Mouse (Mus musculus) megakaryocyte progenitor cell, adult 5-6 weeks (primary cell): ENCODE data around the gene 1700016C15Rik. TPM values are rescaled to one million over a fixed set of nuclear protein-coding genes. Genes with fewer than 3 reads are reported as not detected.

ENCODE experiments used
- ATAC-seq: replicated peaks from 2 replicates; pipeline ENCODE4 v1.8.0; 2016; ENCODE audit warnings: mild to moderate bottlenecking, moderate TSS enrichment, inconsistent platforms; ENCODE audit not compliant: poor library complexity
- total RNA-seq, 2 experiments: library from RNA; stranded (forward) in 1 of 2; stranded (reverse) in 1 of 2; fragments of 157-497, 149-512 nt in 1 of 2; fragments of 200-1000 nt in 1 of 2; gene quantifications; 2 replicates each; pipeline versions ENCODE4 v1.2.3 to v1.2.4; 2015 to 2017

Gene 1700016C15Rik
- not detected in 2 replicates for total RNA-seq (2015)
- total RNA-seq (2017), result not detected in 2 replicates

DNA sequence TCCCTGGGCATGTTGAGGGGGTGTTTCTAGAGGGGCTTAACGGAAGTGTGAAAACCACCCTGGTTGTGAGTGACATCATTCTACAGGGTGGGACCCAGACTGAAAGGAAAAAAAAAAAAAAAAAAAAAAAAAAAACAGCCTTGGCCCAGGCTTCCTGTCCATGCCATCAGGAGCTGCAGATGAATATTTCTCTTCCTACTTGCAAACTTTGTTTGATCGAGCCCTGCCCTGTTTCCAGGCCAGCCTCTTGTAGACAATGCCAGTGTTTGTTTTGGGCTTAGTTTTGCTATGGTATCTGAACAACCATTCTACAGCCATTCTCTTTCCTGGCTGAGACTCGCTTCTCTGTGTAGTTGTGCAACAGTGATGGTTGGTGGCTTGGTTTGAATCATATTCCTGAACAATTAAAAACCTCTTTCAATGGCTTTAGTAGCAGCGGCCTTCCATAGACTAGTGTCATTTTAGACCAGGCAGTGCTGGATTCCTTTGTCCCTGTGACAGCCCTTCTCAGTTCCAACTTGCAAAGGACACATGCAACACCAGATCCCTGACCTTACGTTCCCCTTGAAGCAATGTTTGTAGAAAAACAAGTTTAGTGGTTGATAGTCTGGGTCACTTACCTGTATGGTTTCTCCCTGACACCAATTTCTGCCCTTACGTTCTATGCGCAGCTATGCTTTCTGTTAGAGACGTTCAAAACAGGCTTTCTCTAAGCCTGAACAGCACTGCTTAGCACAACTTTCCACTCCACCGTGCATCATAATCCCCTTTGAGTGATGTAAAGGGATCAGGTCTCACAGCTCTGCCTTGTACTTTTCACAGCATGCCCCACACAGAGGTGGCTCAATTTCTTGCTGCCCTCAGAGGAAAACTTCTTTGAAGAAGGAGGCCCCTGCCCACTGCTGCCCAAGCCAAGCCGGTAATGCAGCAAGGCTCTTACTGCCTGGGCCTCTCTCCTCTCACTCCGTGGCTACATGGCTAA, at the start of gene 1700016C15Rik:
Gene 1700016C15Rik, plus strand, starts transcription at position 772 of the 982 bp plus-strand sequence.
- no peak for ATAC-seq

DNA sequence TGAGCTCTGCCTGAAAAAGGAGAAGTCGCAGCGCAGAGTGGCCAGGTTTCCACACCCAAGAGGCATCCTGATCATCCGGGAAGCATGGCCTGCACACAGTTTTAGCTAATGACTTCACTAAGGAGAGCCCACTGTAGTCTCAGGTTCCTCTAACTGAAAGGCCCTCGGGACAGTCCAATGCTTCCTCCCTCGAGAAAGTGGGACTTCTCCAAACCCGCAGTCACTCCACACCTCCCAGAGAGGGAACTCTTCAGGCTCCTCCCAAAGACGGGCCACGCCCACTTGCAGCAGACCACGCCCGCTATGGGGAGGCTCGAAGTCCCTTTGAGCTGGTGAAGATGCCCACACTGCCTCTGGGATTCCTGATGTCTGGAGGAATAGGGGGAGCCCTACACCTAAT, 48.4 kb upstream of the 1700016C15Rik start:
- ATAC-seq, result peak; percentile 90

DNA sequence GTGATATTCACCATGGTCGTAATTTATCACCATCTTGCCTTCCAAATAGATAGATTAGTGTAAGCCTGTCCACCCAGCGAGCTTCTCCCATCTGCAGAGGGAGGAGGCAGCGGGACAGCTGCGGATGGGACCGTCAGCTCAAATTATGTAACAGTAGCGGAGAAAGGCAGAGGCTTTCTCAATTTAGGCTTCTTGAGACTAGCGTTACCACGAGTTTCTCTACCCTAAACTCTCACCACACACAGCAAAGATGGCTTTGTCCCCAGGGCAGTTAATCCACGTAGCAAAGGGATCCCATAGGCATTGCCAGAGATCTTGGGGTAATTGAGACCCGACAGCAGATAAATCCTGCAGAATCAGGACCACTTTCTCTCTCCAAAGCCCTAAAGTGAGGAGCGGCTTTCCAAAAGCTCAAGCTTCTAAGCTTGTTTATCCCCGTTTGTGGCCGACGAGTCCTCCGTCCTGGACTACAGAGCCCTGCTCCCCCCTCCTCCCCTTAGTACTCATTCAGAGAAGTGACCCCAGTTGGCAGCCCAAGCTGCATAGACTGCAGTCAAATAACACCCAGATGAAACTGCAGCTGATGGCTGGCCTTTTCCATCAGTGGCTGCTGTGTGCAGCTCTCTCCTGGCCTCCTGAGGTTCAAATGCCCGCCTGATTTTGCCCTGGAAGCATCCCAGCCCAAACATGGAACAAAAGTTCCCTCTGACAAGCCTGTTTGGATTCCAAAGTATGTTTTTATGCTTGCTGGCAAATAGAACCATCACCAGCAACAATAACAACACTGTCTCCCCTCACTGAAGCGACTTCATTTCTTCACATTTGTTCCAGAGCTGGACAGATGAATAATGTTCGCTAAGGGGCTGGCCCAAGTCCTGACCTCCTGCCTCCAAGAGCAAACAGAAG, 45.4 kb upstream of the 1700016C15Rik start:
- ATAC-seq, result no peak

DNA sequence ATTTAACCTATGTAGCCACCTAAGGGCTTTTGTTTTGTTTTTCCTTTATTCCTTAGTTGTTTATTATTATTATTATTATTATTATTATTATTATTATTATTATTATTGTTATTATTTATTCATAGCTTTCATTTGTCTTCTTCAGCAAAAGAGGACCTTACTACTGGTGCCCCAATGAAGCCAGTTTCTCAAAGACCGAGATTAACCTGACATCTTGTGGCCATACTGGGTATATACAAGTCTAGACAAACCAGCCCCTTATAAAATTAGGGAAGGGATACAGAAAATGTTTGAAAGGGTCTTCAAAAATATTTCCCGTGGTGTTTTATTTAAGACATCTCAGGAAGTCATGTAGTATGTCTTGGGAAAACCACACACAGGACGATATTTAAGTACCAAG, 44.7 kb upstream of the 1700016C15Rik start:
- peak; percentile 55 for ATAC-seq

DNA sequence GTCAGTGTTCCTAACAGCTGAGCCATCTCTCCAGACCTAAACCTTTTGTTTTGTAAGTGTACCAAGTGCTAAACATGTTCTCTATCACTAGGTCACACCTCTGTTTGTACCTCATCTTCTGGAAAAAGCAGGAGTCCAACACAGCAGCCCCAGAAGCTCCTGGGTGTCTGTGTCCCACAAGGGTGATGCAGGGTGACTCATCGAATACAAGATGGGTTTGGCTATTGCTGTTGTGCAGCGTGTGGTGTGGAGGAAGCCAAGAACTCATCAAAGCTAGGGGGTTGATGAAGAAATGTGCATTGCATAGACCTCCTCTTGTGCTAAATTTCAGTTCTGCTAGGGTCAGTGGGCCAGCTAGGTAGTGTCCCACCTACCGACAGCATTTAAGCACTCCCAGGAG, 43.5 kb upstream of the 1700016C15Rik start:
- ATAC-seq, result no peak

DNA sequence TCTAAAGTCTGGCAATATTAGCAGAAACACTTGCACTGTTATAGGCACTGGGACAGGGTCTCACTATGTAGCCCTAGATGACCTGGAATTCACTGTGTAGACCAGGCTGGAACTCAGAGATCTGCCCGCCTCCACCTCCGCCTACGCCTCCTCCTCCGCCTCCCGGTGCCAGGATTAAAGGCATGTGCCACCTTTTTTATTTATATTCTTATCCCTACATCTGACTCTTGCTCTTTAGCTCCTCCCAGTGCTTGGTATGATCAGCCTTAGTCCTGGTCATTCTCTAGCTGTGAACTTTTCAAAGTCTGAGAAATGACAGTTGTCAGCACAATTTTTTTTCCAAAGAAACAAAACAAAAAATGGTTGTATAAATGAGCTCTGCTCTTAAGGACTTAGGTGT, 42.6 kb upstream of the 1700016C15Rik start:
- ATAC-seq, result no peak

DNA sequence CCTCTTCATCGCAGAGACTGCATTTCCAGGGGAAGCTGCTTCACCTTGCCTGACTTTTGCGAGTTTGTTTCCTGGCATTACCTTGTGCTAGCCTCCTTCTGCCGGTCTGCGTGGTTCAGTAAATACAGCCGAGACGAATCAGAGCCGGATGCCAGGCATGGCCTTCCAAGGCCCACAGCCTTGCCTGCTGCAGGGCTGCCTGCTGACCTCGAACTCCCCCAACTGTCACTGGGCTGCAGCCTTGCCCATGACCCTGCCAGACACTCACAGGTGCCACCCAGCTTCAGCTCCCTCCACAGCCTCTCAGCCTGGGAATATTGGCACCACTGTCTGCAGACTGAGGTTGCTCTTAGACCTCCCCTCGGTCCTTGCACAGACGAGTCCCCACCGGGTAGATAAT, 37.1 kb upstream of the 1700016C15Rik start:
- no peak for ATAC-seq

DNA sequence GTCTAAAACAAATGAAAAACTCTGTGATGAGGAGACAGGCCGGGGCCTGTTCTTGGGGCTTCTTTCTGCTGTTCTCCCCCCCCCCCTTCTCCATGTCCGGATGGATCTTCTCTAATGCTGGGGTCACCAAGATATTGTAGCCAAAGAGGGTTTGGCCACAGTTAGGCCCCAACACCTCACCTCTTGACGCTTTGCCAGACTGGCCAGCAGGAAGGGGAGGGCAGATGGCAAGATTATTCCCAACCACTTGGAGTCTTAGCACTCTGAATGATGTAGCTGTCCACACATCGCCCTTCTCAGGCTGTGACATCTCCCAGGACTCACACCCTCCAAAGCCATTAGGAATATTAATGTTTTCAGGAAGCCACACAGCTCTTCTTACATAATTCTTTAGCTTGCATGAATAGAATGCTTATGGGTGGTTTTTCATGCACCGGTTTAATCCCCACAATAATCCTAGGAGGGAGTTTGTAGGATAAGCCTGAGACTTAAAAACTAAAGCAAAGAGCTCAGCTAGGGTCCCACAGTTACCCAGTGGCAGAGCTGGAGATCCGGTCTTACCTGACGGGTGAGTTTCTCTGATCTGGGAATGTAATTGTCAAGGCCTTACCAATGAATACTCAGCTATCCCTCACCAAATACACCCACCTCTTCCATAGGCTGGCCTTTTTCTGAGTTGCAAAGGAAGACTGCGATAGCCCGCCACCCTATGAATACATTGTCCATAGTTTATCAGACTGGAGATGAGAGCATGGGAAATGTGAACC, 35.9 kb upstream of the 1700016C15Rik start:
- no peak for ATAC-seq

DNA sequence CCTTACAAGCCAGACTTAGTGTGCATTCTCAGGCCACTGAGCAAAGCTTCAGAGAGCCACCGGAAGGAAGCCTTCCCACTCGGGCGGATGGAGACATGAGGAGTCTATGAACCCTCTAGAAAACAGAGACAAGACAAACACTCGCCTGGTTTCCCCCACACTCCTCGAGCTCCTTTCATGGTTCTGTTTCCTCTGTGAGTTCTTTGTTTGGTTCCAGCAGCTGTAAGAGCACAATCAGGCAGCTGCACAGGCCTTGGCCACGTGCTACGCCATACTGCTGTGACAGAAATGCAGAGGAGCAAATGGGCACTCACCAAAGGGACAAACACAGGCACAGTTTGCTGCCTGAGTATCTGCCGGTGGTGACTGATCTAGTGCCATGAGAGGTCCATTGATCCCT, 29.1 kb upstream of the 1700016C15Rik start:
- no peak for ATAC-seq

DNA sequence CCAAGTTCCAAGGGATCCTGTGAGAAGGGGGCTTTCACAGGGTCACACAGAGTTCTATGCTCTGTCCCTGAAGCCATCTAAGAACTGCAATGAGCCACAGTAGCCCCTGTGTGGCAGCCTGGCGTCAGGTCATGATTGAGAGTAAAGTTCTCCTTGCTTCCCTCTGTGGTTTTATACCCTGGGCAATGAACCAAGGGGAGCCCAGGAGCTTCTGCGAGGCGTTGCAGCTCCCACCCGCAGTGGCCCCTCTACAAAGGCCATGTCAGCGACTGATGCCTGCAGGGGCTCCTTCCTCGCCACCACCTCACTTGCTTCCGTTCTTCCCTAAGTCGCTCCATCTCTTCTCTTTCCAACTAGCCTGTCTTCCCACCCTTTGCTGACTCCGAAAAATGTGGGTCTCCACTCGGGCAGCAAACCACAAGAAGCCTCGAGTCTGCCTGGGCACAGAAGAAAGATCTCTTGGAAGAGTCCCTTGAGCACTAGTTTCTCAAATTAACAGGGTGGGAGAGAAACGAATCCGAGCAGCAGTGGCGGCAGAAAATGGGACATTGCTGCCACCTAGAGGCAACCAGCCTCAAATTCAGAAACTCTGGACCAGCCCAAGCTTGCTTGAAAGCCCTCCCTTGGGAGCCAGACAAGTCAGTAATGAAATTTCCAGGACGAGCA, 27.0 kb upstream of the 1700016C15Rik start:
- peak; percentile 72 for ATAC-seq

DNA sequence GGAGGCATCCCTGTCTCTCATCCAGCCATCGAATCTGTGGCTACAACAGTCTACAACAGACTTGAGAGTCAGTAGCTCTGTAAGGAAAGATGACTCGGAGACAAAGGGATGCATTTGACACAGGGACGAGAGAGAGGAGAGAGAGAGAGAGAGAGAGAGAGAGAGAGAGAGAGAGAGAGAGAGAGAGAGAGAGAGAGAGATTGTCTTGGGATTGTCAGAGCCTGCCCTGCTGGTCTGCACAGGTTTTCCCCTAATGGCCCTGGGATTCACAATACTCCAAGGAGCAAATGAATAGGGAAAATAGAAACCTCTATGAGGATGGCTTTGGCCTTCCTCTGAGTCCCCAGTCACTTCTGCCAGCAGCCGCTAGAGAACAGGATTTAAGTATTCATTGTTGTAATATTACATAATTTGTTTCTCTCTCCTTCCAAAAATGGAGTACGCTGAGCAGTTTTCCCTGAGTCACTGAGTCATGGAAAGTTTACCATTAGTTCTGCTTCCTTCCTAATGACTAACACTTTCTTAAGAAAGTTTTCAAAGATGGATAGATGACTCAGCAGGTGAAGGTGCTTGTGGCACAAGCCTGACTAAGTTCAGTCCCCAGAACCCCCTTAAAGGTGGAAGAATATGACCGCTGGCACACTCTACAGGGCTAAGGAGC, 26.3 kb upstream of the 1700016C15Rik start:
- ATAC-seq, result peak; percentile 9; the same call in 1 of the 2 replicates

DNA sequence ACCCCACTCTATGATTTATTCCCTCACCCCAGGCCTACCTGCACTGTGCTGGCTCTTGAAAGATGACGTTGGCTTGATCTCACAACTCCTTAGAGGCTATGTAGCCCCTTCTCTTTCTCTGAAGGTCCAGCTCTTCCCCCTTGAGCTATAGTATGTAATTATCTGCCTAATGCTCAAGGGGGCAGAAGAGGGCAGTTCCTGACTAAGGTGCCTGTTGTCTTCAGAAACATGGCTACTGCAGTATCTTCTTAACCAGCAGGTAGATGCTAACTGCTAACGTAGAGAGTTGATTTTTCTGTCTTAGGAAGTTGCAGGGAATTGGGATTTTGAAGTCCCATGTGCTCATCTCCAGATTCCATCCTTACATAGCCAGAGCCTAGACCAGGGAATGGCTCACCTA, 24.4 kb upstream of the 1700016C15Rik start:
- ATAC-seq, result peak; percentile 58

DNA sequence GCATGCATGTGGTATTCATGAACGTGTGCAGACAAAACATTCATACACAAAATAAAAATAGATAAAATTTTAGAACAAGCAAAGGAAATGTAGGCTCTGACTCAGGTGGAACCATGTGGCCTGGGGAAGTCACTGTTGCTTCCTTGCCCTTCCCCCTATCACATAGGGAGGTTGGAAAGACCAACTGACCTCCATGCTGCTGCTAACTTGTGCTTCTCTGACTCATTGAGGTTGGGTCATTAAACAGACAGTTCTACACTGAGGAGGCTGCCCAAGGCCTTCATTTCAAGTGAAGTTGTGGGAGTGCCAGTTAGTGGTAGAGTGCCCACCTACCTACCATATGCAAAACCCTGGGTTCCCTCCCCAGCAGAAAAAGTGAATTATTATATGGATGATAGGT, 22.0 kb upstream of the 1700016C15Rik start:
- no peak for ATAC-seq

DNA sequence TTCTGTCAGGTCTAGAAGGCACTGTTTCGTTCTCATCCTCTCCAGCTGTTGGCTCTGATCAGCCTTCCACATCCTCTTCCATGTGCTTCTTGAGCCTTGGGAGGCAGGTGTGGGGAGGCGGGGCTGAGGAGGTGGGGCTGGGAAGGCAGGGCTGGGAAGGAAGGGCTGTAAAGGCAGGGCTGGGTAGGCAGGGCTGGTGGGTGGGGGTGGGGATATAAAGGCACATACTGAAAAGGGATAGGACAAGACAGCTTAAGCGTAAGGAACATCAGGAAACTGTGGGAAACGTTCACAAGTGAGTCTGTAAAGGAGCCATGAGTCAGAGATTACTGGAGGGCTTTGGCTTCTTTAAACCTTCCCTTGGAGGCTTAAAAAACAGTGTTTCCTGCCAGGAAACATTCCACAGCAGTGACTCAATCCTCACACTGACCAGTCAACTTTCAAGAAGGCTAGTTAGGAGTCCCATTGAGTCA, 21.0 kb upstream of the 1700016C15Rik start:
- no peak for ATAC-seq

DNA sequence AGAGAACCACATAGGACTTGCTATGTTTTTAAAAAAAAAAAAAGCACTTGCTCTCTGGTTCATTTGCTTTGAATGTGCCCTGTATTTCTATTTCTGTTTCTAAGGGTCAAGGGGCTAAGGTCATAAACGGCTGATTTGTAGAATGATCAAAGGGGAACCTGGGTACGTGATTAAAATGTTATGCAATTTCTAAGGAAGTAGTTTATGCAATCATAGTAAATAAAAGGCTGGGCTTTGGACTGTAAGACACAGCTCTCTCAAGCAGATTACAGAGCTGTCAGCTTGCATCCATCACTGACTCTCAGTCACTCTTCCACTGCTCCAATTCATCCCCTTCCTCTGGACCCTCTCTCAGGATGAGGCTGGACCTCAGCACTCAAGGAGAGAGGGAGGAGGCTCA, 18.6 kb upstream of the 1700016C15Rik start:
- peak; percentile 47 for ATAC-seq

DNA sequence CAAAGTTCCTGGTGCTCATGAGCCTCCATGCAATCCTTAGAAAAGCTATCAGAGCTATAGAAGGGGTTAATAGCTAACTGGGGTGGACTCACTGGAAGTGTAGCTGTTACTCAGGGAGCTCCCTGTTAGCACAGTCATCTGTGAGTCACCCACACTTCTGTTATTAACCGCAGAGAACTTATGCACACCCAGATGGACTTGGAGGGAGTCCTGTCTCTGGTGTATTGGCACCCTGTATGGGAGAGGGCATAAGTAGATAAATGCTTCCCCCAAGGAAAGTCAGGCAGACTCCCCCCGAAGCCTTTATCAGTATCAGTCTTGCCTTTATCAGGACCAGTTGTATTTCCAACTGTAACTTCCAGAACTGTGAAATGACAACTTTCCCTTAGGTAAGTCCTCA, 18.2 kb upstream of the 1700016C15Rik start:
- peak; percentile 79 for ATAC-seq

DNA sequence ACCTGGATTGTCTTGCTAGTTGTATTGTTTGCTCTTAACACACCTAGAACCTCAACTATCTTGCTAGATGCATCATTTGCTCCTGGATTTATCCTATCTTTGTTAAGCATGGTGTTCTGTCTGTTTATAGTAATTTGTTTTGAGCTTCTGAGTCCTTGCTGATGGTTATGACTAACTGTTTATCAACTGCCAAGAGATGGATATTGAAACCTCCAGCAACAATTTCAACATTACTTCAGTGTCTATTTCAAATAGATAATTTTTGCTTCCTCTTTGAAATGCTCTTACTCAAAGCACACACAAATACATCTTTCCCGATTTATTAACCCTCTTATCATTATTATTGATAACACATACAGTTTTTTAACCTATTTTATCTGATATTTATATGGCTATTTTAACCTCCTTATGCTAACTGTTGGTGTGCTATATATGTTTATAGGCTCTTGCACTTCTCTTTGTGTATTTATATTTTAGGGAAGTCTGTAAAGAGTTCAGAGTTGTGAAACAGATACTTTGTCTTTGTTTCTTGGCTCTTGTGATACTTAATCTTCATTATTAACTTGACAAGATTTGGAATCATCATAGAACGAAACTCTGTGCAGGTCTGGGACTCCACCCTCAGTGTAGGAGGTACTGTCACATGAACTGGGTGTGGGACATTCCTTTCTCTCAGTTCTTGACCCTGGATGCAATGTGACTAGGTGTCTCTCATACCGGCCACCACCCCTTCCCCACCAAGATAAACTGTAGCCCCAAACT, 15.8 kb upstream of the 1700016C15Rik start:
- peak; percentile 32 for ATAC-seq

DNA sequence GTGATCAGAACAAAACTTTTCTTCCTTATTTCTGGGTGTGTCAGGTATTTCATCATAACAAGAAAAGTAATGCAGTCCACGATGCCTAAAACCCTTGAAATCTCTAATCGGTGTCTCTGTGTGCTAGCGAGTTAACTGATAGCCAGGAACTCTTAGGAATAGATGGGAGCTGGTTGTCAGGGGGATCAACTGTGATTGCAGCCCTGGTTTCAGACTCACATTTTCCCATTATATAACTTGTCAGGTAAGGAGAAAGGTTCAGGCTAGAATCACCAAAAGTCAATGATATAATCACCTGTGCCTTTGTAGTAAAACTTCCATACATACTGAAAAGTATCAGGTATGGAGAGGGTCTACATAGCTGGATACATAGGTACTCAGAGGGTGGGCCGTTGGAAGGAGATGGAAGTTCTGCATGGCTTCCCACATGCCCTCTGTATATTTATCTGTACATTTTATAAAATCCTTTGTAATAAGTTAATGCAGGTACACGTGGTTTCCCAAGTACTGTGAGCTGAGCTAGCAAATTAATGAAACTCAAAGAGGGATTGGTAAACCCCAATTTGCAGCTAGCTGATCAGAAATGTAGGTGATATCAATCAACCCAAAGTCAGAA, 15.1 kb upstream of the 1700016C15Rik start:
- ATAC-seq, result no peak
